Mouse (Mus musculus) liver, embryonic 14.5 days (tissue): ENCODE data around the gene C5ar1. TPM values are rescaled to one million over a fixed set of nuclear protein-coding genes. Genes with fewer than 3 reads are reported as not detected.

ENCODE experiments used
- ATAC-seq: fragments of 200-750 bp; cut with Nextera tagmentation; 2 replicates; pipeline ENCODE4 v1.8.0; 2017; ENCODE audit warnings: moderate number of reproducible peaks, mild to moderate bottlenecking, moderate library complexity; ENCODE audit not compliant: insufficient read depth
- DNase-seq, 3 experiments: peaks; one replicate each; pipeline ENCODE4 v3.0.0-alpha.2; 2012 to 2013; ENCODE audit warnings: low read depth in 3 of 3, low spot score in 3 of 3
- H3K27ac ChIP-seq: fragments of 300-500 bp; sonication (generic); 2 replicates; pipeline ENCODE4 v1.5.1; 2014; ENCODE audit warnings: moderate library complexity, mild to moderate bottlenecking, control low read depth, inconsistent platforms
- H3K27me3 ChIP-seq: fragments of 300-500 bp; sonication (generic); 2 replicates; pipeline ENCODE4 v1.6.1; 2014; ENCODE audit warnings: mild to moderate bottlenecking, low read length, moderate library complexity; ENCODE audit not compliant: control insufficient read depth, insufficient read depth
- H3K36me3 ChIP-seq: fragments of 300-500 bp; sonication (generic); replicated peaks from 2 replicates; pipeline ENCODE4 v1.6.1; 2014; ENCODE audit warnings: low read depth; ENCODE audit not compliant: control insufficient read depth, insufficient read depth
- H3K4me1 ChIP-seq, 2 experiments: fragments of 200-500 bp in 1 of 2; fragments of 300-500 bp in 1 of 2; sonication (generic) in 1 of 2; replicated peaks; 2 replicates each; pipeline ENCODE4 v1.6.1; 2012 to 2014; ENCODE audit warnings: antibody characterized with exemption in 1 of 2, inconsistent platforms in 1 of 2, low read length in 1 of 2; ENCODE audit not compliant: control insufficient read depth in 2 of 2, insufficient read depth in 2 of 2
- H3K4me2 ChIP-seq: fragments of 300-500 bp; sonication (generic); 2 replicates; pipeline ENCODE4 v1.6.1; 2014; ENCODE audit warnings: low read depth, mild to moderate bottlenecking, control low read depth, moderate library complexity
- H3K4me3 ChIP-seq, 2 experiments: fragments of 200-500 bp in 1 of 2; fragments of 300-500 bp in 1 of 2; sonication (generic) in 1 of 2; 2 replicates each; pipeline ENCODE4 v1.5.1; 2012 to 2014; ENCODE audit warnings: low read depth in 2 of 2, low read length in 2 of 2, mild to moderate bottlenecking in 2 of 2, control low read depth in 1 of 2, inconsistent platforms in 1 of 2, moderate library complexity in 1 of 2; ENCODE audit not compliant: insufficient read depth in 1 of 2
- H3K9ac ChIP-seq: fragments of 300-500 bp; sonication (generic); replicated peaks from 2 replicates; pipeline ENCODE4 v1.6.1; 2014; ENCODE audit warnings: mild to moderate bottlenecking, control low read depth, moderate library complexity
- H3K9me3 ChIP-seq: fragments of 300-500 bp; sonication (generic); 2 replicates; pipeline ENCODE4 v1.6.1; 2016; ENCODE audit warnings: low read length, mixed read lengths; ENCODE audit not compliant: control insufficient read depth
- CTCF ChIP-seq: IDR thresholded peaks from 2 replicates; pipeline ENCODE4 v1.5.1; 2016; ENCODE audit warnings: antibody characterized with exemption, low read depth, control low read depth
- EP300 ChIP-seq: IDR thresholded peaks from 2 replicates; pipeline ENCODE4 v1.6.1; 2016; ENCODE audit warnings: antibody characterized with exemption, low read depth
- WGBS: fragments of 180-500 bp; shearing (Covaris S2); extraction: QIAGEN DNeasy Blood & Tissue Kit; methylation state at CpG from one replicate; pipeline ENCODE4 v1.1.7; 2014; ENCODE audit not compliant: insufficient replicate concordance; 5-methylcytosine and 5-hydroxymethylcytosine counted together
- polyA plus RNA-seq, 2 experiments: library from polyadenylated mRNA; depleted of rRNA in 1 of 2; stranded (reverse) in 1 of 2; unstranded in 1 of 2; fragments of >200 nt; fragmentation: Nextera tagmentation in 1 of 2; extraction: Ambion mirVana in 1 of 2; gene quantifications; 2 replicates each; pipeline versions ENCODE4 v1.2.1 to v1.2.3; 2012 to 2014

The C5ar1 gene
- polyA plus RNA-seq, 2 experiments: 0.95 to 1.9 TPM

DNA sequence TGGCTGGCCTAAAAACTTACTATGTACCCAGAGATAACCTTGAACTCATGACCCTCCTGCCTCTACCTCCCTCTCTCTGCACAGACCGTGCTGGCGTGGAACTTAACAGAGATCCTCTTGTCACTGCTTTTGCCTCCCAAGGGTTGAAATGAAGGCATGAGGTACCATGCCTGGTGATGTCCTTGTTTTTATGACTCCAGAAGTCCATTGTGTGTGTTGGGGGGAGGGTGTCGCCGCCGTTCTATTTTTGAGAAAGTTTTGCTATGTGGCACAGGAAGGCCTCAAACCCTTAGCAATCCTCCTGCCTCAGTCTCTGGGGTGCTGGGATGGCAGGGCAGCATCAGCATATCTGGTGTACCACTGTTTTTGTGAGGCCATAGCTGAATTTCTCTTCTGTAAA lies 39.6 kb upstream of the C5ar1 start:
- H3K4me1 ChIP-seq: peaks cover 15 to 25% of the 10 kb centered on the region in 2 experiments
- no peak for ATAC-seq
- H3K4me2 ChIP-seq: no peak overlapping the region
- DNase-seq: no peak
- H3K36me3 ChIP-seq: no peaks in the 10 kb centered on the region
- H3K27me3 ChIP-seq: peaks cover 18% of the 10 kb centered on the region
- no peak overlapping the region for H3K9ac ChIP-seq
- H3K9me3 ChIP-seq: no peaks in the 10 kb centered on the region
- WGBS: 75% methylated on average over 5 of the region's 5 CpGs
- TF ChIP-seq EP300 (no peak), CTCF (no peak)
- H3K4me3 ChIP-seq: no peak overlapping the region
- H3K27ac ChIP-seq: no peak overlapping the region

DNA sequence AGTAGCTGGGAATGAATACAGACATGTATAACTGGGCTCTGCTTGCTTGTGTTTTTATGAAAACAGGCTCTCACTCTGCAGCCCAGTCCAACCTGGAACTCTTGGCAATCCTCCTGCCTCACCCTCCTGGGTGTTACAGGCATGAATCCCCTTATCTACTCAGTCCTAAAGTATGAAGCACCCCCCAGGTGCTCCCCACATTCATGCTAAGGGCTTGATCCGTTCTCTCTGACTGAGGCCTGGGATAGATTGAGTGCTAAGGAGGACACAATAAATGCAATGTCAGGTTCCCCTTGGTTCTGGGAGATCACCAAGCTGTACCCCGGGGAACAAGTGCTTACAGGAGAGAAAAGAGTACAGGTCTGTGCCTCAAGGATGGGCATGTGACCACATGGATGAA lies 38.3 kb upstream of the C5ar1 start:
- Histone ChIP-seq H3K9ac (no peak overlapping the region), H3K9me3 (no peaks in the 10 kb centered on the region), H3K4me3 (no peak overlapping the region), H3K27me3 (peaks cover 18% of the 10 kb centered on the region), H3K4me1 (peaks cover 15 to 25% of the 10 kb centered on the region in 2 experiments), H3K4me2 (no peak overlapping the region), H3K27ac (no peak overlapping the region), H3K36me3 (no peaks in the 10 kb centered on the region)
- no peak for TF ChIP-seq EP300
- no peak for TF ChIP-seq CTCF
- WGBS: 60% methylated on average over 2 of the region's 2 CpGs
- no peak for ATAC-seq
- DNase-seq: no peak

DNA sequence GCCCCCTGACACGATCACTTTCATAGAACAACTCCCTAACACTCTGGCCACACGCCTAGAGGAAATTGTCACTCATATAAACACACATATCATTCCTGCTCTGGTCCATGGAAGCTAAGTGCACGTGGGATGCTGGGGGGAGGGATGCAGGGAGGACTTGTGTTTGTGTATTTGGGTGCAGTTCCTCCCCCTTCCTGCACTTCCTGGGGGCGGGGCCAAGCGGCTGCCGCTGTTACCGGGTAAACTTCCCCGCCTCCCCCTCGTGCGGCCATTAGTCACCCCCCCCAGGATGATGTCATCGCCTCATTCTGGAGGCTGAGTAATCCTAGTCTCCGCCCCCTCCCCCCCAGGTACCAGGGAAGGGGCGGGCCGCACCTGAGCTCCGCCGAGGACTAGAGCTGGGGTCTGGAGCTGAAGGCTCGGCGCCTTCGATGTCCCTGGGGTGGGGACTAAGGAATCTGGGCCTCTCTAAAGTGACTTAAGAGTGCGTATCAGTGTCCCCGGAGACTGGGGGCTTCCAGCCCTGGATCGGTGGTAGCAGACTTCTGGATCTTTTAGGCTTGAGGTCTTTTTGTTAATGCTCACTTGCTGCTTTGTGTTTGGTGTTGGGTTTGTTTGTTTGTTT lies 37.5 kb upstream of the C5ar1 start:
- peak overlapping the region; percentile 70 for H3K9ac ChIP-seq
- H3K4me2 ChIP-seq: peak overlapping the region; percentile 79
- H3K36me3 ChIP-seq: no peaks in the 10 kb centered on the region
- H3K27me3 ChIP-seq: peaks cover 18% of the 10 kb centered on the region
- peak; percentile 20; the same call in 1 of the 2 replicates for ATAC-seq
- H3K9me3 ChIP-seq: no peaks in the 10 kb centered on the region
- WGBS: 3% methylated on average over 22 of the region's 22 CpGs
- H3K4me1 ChIP-seq: peaks cover 15 to 25% of the 10 kb centered on the region in 2 experiments
- TF ChIP-seq EP300: no peak
- TF ChIP-seq CTCF: peak; percentile 70
- DNase-seq: peak; percentile 77 to 86 (median 79)
- peak overlapping the region; percentile 92 for H3K27ac ChIP-seq
- H3K4me3 ChIP-seq: peak overlapping the region; percentile 52 to 65

DNA sequence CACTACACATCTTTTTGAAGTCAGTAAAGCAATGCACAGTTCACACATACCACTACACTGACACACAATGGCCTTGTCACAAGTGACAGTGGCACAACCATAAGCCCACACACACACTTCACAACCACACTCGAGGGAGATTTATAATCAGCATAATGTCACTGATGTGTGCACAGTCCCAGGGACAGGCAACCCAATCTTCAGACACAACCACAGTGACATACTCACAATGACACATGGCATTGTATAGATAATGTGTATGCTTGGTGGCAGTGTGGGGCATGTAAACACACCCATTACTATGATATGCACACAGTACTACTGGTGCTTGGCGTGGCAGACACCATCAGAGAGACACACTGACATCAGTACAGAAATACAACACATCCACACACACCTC lies 36.8 kb upstream of the C5ar1 start:
- H3K4me3 ChIP-seq: no peak overlapping the region; a peak in 1 of 4 replicates

DNA sequence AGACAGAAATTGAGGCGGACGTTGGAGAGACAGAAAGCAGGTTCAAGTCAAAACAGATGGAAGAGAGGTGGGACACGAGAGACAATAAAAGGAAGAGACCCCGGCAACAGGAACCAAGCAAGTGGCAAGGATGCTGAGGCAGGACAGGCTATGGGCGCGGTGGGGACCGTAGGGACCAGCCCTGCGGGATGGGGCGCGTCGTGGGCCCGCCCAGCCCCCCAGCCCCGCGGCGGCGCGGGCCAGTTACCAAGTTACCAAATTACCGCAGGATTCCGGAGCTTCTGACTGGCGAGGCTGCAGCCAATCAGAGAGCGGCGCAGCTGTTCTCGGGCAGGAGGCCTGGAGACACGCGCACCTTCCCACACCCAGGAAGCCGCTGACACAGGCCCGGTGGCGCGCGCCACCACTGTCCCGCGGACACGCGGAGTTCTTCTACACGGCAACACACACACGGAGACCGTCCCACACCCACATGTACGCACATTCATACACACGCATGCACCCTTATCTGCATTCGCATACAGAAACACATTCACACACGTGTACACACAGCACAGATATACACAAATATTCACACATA lies 36.1 kb upstream of the C5ar1 start:
- peak overlapping the region; percentile 79 for H3K4me2 ChIP-seq

More for the DNA sequence above, 36.8 kb upstream of the C5ar1 start:
- WGBS: 7% methylated on average over 2 of the region's 2 CpGs
- TF ChIP-seq EP300: peak; percentile 69; the same call in 1 of the 2 replicates
- no peak for TF ChIP-seq CTCF
- no peaks in the 10 kb centered on the region for H3K36me3 ChIP-seq
- H3K4me2 ChIP-seq: peak overlapping the region; percentile 79
- no peaks in the 10 kb centered on the region for H3K9me3 ChIP-seq
- H3K27me3 ChIP-seq: peaks cover 18% of the 10 kb centered on the region
- ATAC-seq (peak; percentile 51), DNase-seq (peak in 1 of 3 experiments; percentile 71)
- peak overlapping the region; percentile 70 for H3K9ac ChIP-seq
- H3K4me1 ChIP-seq: peaks cover 15 to 25% of the 10 kb centered on the region in 2 experiments
- H3K27ac ChIP-seq: peak overlapping the region; percentile 92

More for the DNA sequence above, 36.1 kb upstream of the C5ar1 start:
- Histone ChIP-seq H3K27ac (peak overlapping the region; percentile 92), H3K9ac (peak overlapping the region; percentile 70), H3K36me3 (no peaks in the 10 kb centered on the region), H3K27me3 (peaks cover 18% of the 10 kb centered on the region), H3K4me1 (peaks cover 15 to 25% of the 10 kb centered on the region in 2 experiments), H3K9me3 (no peaks in the 10 kb centered on the region), H3K4me3 (peak overlapping the region; percentile 54 to 57)
- peak in 2 of 3 experiments; percentile 75 to 84 for DNase-seq
- ATAC-seq: peak; percentile 76
- TF ChIP-seq CTCF (no peak), EP300 (no peak)
- under 1% methylated on average over 41 of the region's 41 CpGs for WGBS
